Mouse (Mus musculus) myocyte (in vitro differentiated cells): ENCODE data around the gene Hspa1b.

Source experiments
- MYOG ChIP-seq, 3 experiments: IDR thresholded peaks; one replicate each; pipeline ENCODE4 v1.6.1; 2011; ENCODE audit warnings: control low read depth in 2 of 3, low read depth in 2 of 3, mild to moderate bottlenecking in 2 of 3; ENCODE audit not compliant: insufficient read length in 2 of 3, control insufficient read depth in 1 of 3, insufficient read depth in 1 of 3
- TCF12 ChIP-seq: IDR thresholded peaks from one replicate; pipeline ENCODE4 v1.6.1; 2011; ENCODE audit warnings: mild to moderate bottlenecking, control low read depth; ENCODE audit not compliant: poor library complexity, insufficient read depth, severe bottlenecking

DNA sequence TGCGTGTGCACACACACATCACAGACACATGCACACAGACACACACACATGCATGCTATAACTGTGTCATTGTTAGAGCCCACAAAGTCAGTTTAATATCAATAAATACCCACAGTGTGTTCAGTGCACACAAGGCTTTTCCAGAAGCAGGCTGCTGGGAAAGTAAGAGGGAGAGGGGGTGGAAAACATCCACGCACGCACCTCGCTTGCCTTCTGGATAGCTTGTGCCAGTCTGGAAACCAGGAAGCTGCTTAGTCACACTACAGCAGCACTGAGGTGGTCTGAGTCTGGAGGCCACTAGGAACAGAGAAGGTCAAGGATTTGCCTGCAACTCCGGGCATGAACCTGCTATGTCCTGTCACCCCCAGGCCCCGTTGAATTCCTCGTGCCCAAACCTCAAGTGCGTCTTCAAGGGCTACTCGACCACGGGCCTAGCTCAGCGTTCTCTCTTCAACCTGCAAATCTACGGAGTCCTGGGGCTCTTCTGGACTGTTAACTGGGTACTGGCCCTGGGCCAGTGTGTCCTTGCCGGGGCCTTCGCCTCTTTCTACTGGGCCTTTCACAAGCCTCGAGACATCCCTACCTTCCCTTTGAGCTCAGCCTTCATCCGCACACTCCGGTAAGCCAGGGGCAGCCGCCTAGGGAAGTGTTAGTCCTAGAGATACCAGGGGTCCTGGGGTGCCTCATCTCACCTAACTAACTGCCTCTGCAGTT is 31.6 kb downstream of the Hspa1b start:
- TF ChIP-seq TCF12 (no peak), MYOG (IDR thresholded peaks at IDR 0.05; ENCODE audit: control insufficient read depth in 1 of 3, insufficient read depth in 1 of 3, insufficient read length in 2 of 3, low read depth in 2 of 3) (no peak)
